ENCODE assay signal across 19 mouse cellular contexts in the genomic region with DNA sequence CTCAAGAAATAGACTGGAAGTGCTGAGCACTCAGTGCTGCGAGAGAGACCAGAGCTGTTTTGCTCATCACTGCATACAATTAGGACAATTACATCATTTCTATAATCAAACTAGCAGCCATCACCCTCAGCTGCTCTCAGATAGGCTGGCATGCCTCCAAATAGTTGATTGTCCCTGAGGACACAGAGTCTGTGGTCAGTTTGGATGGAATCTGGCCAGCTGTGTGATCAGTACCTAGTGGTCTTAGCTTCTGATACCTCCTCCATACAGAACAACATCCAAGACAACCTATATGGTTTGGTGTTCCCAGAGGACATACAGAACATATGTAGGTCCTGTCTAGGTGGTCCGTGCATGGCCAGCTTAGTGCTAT. TPM values are rescaled to one million over a fixed set of nuclear protein-coding genes. Genes with fewer than 3 reads are reported as not detected.
DNase-seq lines count a peak whose midpoint lies in the region; ATAC-seq and TF ChIP-seq lines count a peak whose summit lies in the region.
"Had no signal": no experiment of that assay in that cellular context is flagged by ENCODE, and none has a peak within 500 bp of the region (broad histone marks: within the 10 kb centered on the region; RNA-seq: fewer than 3 reads in every experiment).

No protein-coding gene starts in this region.

- no peak for ATAC-seq in forebrain, embryonic 14.5 days
- no peak for ATAC-seq in forebrain, embryonic 15.5 days (replicated peaks)
- ATAC-seq in kidney, embryonic 14.5 days (ENCODE audit: low FRiP score, low TSS enrichment), result no peak
- no peak for ATAC-seq in midbrain, postnatal 0 days (ENCODE audit: low FRiP score)
- ATAC-seq in midbrain, embryonic 14.5 days (ENCODE audit: low FRiP score, low TSS enrichment), result no peak
- ATAC-seq: forebrain, embryonic 13.5 days had no signal

- no peak overlapping the region for H3K4me2 ChIP-seq in forebrain, embryonic 14.5 days (ENCODE audit: low read length)
- no peak overlapping the region for H3K4me2 ChIP-seq in forebrain, embryonic 15.5 days (replicated peaks)
- H3K4me2 ChIP-seq in kidney, embryonic 14.5 days (replicated peaks; ENCODE audit: low read depth, low read length), result no peak overlapping the region
- no peak overlapping the region for H3K4me2 ChIP-seq in midbrain, postnatal 0 days (ENCODE audit: low read depth, low read length, poor library complexity, severe bottlenecking)
- no peak overlapping the region for H3K4me2 ChIP-seq in midbrain, embryonic 14.5 days (ENCODE audit: low read length)
- H3K4me2 ChIP-seq: forebrain, embryonic 13.5 days; neural tube, embryonic 13.5 days had no signal

- peaks cover 4% of the 10 kb centered on the region; the same call in 1 of the 2 replicates for H3K36me3 ChIP-seq in forebrain, embryonic 14.5 days (ENCODE audit: control insufficient read depth, insufficient read depth, low read length)
- H3K36me3 ChIP-seq in forebrain, embryonic 15.5 days, result no peaks in the 10 kb centered on the region
- H3K36me3 ChIP-seq in kidney, embryonic 14.5 days (ENCODE audit: control insufficient read depth, insufficient read depth, low read length), result no peaks in the 10 kb centered on the region
- peaks cover 25% of the 10 kb centered on the region for H3K36me3 ChIP-seq in midbrain, postnatal 0 days (ENCODE audit: insufficient read depth, low read length)
- H3K36me3 ChIP-seq in midbrain, embryonic 14.5 days (ENCODE audit: control insufficient read depth, insufficient read depth, low read length), result peaks cover 23% of the 10 kb centered on the region; the same call in 1 of the 2 replicates
- H3K36me3 ChIP-seq: embryonic facial prominence, embryonic 10.5 days; hindbrain, embryonic 10.5 days; limb, embryonic 10.5 days had no signal

- H3K27me3 ChIP-seq in forebrain, embryonic 14.5 days (replicated peaks; ENCODE audit: control insufficient read depth, insufficient read depth, low read length), result no peaks in the 10 kb centered on the region
- no peaks in the 10 kb centered on the region for H3K27me3 ChIP-seq in forebrain, embryonic 15.5 days
- H3K27me3 ChIP-seq in kidney, embryonic 14.5 days (ENCODE audit: control insufficient read depth, insufficient read depth, low read length), result no peaks in the 10 kb centered on the region
- no peaks in the 10 kb centered on the region for H3K27me3 ChIP-seq in midbrain, postnatal 0 days (ENCODE audit: insufficient read depth, low read length)
- no peaks in the 10 kb centered on the region for H3K27me3 ChIP-seq in midbrain, embryonic 14.5 days (ENCODE audit: control insufficient read depth, insufficient read depth, low read length)
- H3K27me3 ChIP-seq: forebrain, embryonic 13.5 days; neural tube, embryonic 13.5 days had no signal

- WGBS in forebrain, embryonic 14.5 days, result 65% methylated on average over 2 of the region's 2 CpGs
- 71% methylated on average over 2 of the region's 2 CpGs for WGBS in forebrain, embryonic 15.5 days
- WGBS in kidney, embryonic 14.5 days, result 86% methylated on average over 2 of the region's 2 CpGs
- 89% methylated on average over 2 of the region's 2 CpGs for WGBS in midbrain, postnatal 0 days
- WGBS in midbrain, embryonic 14.5 days, result 87% methylated on average over 2 of the region's 2 CpGs

- no peaks in the 10 kb centered on the region for H3K4me1 ChIP-seq in forebrain, embryonic 14.5 days (ENCODE audit: control insufficient read depth, insufficient read depth, low read length)
- H3K4me1 ChIP-seq in forebrain, embryonic 15.5 days, result no peaks in the 10 kb centered on the region
- H3K4me1 ChIP-seq in kidney, embryonic 14.5 days (ENCODE audit: control insufficient read depth, insufficient read depth, low read length), result peaks cover 3% of the 10 kb centered on the region; the same call in 1 of the 2 replicates
- H3K4me1 ChIP-seq in midbrain, postnatal 0 days (ENCODE audit: insufficient read depth, low read length), result no peaks in the 10 kb centered on the region
- no peaks in the 10 kb centered on the region for H3K4me1 ChIP-seq in midbrain, embryonic 14.5 days (ENCODE audit: control insufficient read depth, insufficient read depth, low read length)
- H3K4me1 ChIP-seq: hindbrain, embryonic 10.5 days; midbrain, embryonic 10.5 days; neural tube, embryonic 13.5 days had no signal

- TF ChIP-seq CTCF in midbrain, postnatal 0 days (IDR thresholded peaks at IDR 0.05), result no peak

- peak; percentile 3 for DNase-seq in forebrain, embryonic 14.5 days (ENCODE audit: low spot score)
- peak; percentile 21 for DNase-seq in kidney, adult 11 months
- peak; percentile 5 for DNase-seq in midbrain, postnatal 0 days (ENCODE audit: low spot score)
- no peak for DNase-seq in midbrain, embryonic 14.5 days
- peak; percentile 30 for DNase-seq in kidney, postnatal 14 days
- no peak for DNase-seq in spleen, postnatal 36 days (ENCODE audit: low spot score in 2 of 2)
- DNase-seq: B cell, adult 2 months; cerebellum, adult 11-12 months; thymus, postnatal 14 days had no signal

- no peak overlapping the region for H3K9ac ChIP-seq in forebrain, embryonic 14.5 days (ENCODE audit: low read length)
- H3K9ac ChIP-seq in forebrain, embryonic 15.5 days (replicated peaks), result no peak overlapping the region
- no peak overlapping the region for H3K9ac ChIP-seq in kidney, embryonic 14.5 days (ENCODE audit: low read depth, low read length)
- no peak overlapping the region for H3K9ac ChIP-seq in midbrain, postnatal 0 days (replicated peaks; ENCODE audit: low read length, poor library complexity, severe bottlenecking)
- H3K9ac ChIP-seq in midbrain, embryonic 14.5 days (replicated peaks; ENCODE audit: low read length), result no peak overlapping the region
- H3K9ac ChIP-seq: forebrain, embryonic 13.5 days; liver, embryonic 14.5 days; neural tube, embryonic 13.5 days had no signal

- H3K4me3 ChIP-seq in forebrain, embryonic 14.5 days (ENCODE audit: low read depth, low read length), result no peak overlapping the region
- H3K4me3 ChIP-seq in forebrain, embryonic 15.5 days, result no peak overlapping the region
- no peak overlapping the region for H3K4me3 ChIP-seq in kidney, embryonic 14.5 days (ENCODE audit: low read length)
- H3K4me3 ChIP-seq in midbrain, postnatal 0 days (ENCODE audit: low read depth, low read length), result no peak overlapping the region
- no peak overlapping the region for H3K4me3 ChIP-seq in midbrain, embryonic 14.5 days (replicated peaks; ENCODE audit: low read depth, low read length)
- H3K4me3 ChIP-seq: embryonic facial prominence, embryonic 10.5 days; forebrain, embryonic 13.5 days; hindbrain, embryonic 10.5 days; left cerebral cortex, adult 2 months; limb, embryonic 10.5 days; midbrain, embryonic 10.5 days; neural tube, embryonic 13.5 days had no signal

- no peaks in the 10 kb centered on the region for H3K9me3 ChIP-seq in forebrain, embryonic 14.5 days (replicated peaks; ENCODE audit: control insufficient read depth, low read length)
- no peaks in the 10 kb centered on the region for H3K9me3 ChIP-seq in forebrain, embryonic 15.5 days
- no peaks in the 10 kb centered on the region for H3K9me3 ChIP-seq in kidney, embryonic 14.5 days (ENCODE audit: control insufficient read depth, low read length)
- H3K9me3 ChIP-seq in midbrain, postnatal 0 days (ENCODE audit: low read length), result no peaks in the 10 kb centered on the region
- no peaks in the 10 kb centered on the region for H3K9me3 ChIP-seq in midbrain, embryonic 14.5 days (ENCODE audit: control insufficient read depth, low read length)
- H3K9me3 ChIP-seq: embryonic facial prominence, embryonic 10.5 days; forebrain, embryonic 13.5 days; hindbrain, embryonic 10.5 days; limb, embryonic 10.5 days; midbrain, embryonic 10.5 days; neural tube, embryonic 13.5 days had no signal

- H3K27ac ChIP-seq in forebrain, embryonic 14.5 days (ENCODE audit: low read depth, low read length), result no peak overlapping the region
- H3K27ac ChIP-seq in forebrain, embryonic 15.5 days (replicated peaks), result no peak overlapping the region
- H3K27ac ChIP-seq in kidney, embryonic 14.5 days (ENCODE audit: low read depth, low read length), result no peak overlapping the region
- H3K27ac ChIP-seq in midbrain, postnatal 0 days (ENCODE audit: low read depth, low read length), result no peak overlapping the region
- no peak overlapping the region for H3K27ac ChIP-seq in midbrain, embryonic 14.5 days (replicated peaks; ENCODE audit: low read depth, low read length)
- H3K27ac ChIP-seq: embryonic facial prominence, embryonic 10.5 days; forebrain, embryonic 13.5 days; hindbrain, embryonic 10.5 days; left cerebral cortex, adult 2 months; limb, embryonic 10.5 days; liver, embryonic 14.5 days; midbrain, embryonic 10.5 days; neural tube, embryonic 13.5 days had no signal

RNA-seq across cellular contexts. Expression of gene Gsdme, which starts 48.3 kb away (rescaled TPM):
- 58.3 and 74.7 TPM in 2 replicates for polyA plus RNA-seq in forebrain, embryonic 14.5 days (2014; fragmentation: Nextera tagmentation; extraction: Ambion mirVana)
- 77.2 and 82.7 TPM in 2 replicates for polyA plus RNA-seq in forebrain, embryonic 15.5 days (2015; fragmentation: Nextera tagmentation; extraction: Ambion mirVana)
- 61.7 and 65.6 TPM in 2 replicates for polyA plus RNA-seq in kidney, embryonic 14.5 days (2014; fragmentation: Nextera tagmentation; extraction: Ambion mirVana)
- 22.7 and 25.8 TPM in 2 replicates for total RNA-seq in midbrain, postnatal 0 days (2014; rRNA removed)
- polyA plus RNA-seq in midbrain, postnatal 0 days (2015; fragmentation: Nextera tagmentation; extraction: Ambion mirVana), result 88.6 and 89.5 TPM in 2 replicates
- 75.0 and 83.1 TPM in 2 replicates for polyA plus RNA-seq in midbrain, embryonic 14.5 days (2014; fragmentation: Nextera tagmentation; extraction: Ambion mirVana)

Comparison
In these comparisons a context has a peak if more than half of its experiments do, and no peak if none do; other contexts are left out.
1. DNase-seq: peak in forebrain, embryonic 14.5 days (single experiment), kidney, adult 11 months (single experiment), midbrain, postnatal 0 days (single experiment) and kidney, postnatal 14 days (single experiment); none in midbrain, embryonic 14.5 days (single experiment) and spleen, postnatal 36 days (0 of 2).